Mouse (Mus musculus): ENCODE data around the gene Tecta.

DNA sequence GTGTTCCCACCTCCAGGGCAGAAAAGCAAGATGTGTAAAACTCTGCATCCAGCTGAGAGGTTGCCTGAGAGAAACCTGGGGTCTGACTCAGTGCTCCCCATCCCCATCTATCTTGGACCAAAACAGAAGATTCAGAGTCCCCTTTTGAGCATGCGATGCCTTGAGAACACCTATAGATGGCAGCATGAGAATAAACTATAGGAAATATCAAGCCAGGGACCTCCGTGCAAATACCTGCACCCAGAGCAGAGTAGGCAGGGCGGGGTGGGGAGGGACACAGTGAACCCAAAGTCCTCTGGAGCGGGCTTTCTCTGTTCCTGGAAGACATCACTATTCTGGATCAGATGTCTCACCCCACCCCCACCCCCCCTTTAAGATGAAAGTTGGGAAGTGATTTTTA lies 11.2 kb downstream of the Tecta start:
- TF ChIP-seq POLR2A (IDR thresholded peaks at IDR 0.05; ENCODE audit: insufficient read length, low read depth) (no peak), E2F4 (IDR thresholded peaks at IDR 0.05; ENCODE audit: insufficient read depth) (no peak), MAX (IDR thresholded peaks at IDR 0.05; ENCODE audit: low read depth) (no peak), USF1 (IDR thresholded peaks at IDR 0.05; ENCODE audit: low read depth) (no peak), CEBPB (IDR thresholded peaks at IDR 0.05; ENCODE audit: insufficient read depth, poor library complexity, severe bottlenecking) (no peak), TCF12 (IDR thresholded peaks at IDR 0.05; ENCODE audit: insufficient read depth, poor library complexity, severe bottlenecking) (no peak), MYOG (IDR thresholded peaks at IDR 0.05; ENCODE audit: control insufficient read depth in 1 of 3, insufficient read depth in 1 of 3, insufficient read length in 2 of 3, low read depth in 2 of 3) (no peak), MYOD1 (IDR thresholded peaks at IDR 0.05; ENCODE audit: control insufficient read depth in 1 of 3, insufficient read length in 2 of 3, low read depth in 2 of 3) (no peak), SRF (IDR thresholded peaks at IDR 0.05; ENCODE audit: control insufficient read depth, insufficient read length, low read depth) (no peak), POLR2AphosphoS2 (IDR thresholded peaks at IDR 0.05; ENCODE audit: insufficient read length, low read depth) (no peak), TCF3 (IDR thresholded peaks at IDR 0.05; ENCODE audit: insufficient read length, low read depth) (no peak), REST (IDR thresholded peaks at IDR 0.05; ENCODE audit: insufficient read depth, insufficient read length) (no peak)

Data from myocyte (in vitro differentiated cells).